In the genomic region with DNA sequence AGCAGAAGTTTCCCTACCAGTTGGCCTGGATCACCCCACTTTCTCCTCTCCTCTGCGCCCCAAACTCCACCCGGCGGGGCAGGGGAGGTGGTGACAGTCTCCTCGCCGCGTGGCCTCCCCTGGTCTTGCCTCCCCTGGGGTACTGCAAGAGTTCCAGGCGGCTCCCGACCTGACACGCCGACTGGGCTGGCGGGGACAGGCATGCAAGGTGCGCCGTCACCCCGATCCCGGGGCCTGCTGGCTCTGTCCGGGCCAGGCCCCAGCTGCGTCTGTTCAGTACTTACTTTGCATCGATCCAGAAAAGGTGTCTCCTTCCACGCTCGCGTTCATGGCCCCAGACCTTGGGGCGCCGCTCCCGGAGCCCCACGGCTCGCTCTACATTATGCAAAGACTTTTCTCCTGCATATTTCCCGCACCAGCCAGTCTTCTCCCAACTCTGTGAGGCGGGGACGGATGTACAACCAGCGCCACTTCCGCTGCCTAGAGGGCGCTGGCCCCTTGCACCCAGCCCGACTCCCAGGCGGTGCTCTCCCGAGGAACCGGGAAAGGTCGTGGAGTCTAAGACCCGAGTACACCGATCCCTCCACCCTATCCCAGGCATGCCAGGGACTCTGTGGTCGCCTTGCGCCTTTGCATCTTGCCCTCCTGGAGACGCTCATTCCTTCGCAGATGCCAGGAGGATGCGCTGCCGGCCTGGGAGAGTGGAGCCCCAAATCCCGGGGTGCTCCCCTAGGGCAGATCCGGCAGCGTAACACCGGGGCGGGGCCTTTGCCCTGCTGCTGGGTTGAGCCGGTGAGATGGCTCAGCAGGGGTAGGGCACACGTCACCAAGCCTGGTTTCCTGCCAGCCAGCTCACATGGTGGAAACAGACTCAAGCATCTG, we compare ENCODE assay signal across 8 mouse cellular contexts. TPM values are rescaled to one million over a fixed set of nuclear protein-coding genes. Genes with fewer than 3 reads are reported as not detected.
DNase-seq lines count a peak whose midpoint lies in the region; ATAC-seq lines count a peak whose summit lies in the region.

A gene (minus strand): TSS at position 753 of the 882 bp plus-strand sequence.

- DNase-seq in CD4-positive helper T cell, adult 2 months (ENCODE audit: low read depth, low spot score): peak; percentile 94
- peak; percentile 88 for DNase-seq in fibroblast of lung, adult 2 months (ENCODE audit: low read depth)
- DNase-seq in kidney, postnatal 14 days: peak; percentile 92
- DNase-seq in liver, embryonic 13.5 days: peak; percentile 84
- peak; percentile 86 for DNase-seq in neural tube, embryonic 10.5 days (ENCODE audit: extremely low spot score, low spot score)

- peak within 1 kb of the TSS; percentile 98 for H3K9ac ChIP-seq in heart, embryonic 14.5 days (ENCODE audit: low read length)
- peak within 1 kb of the TSS; percentile 88 for H3K9ac ChIP-seq in liver, embryonic 13.5 days
- H3K9ac ChIP-seq in stomach, embryonic 16.5 days (ENCODE audit: low read length): peak within 1 kb of the TSS; percentile 94

- H3K27ac ChIP-seq in brown adipose tissue, adult 24 weeks (replicated peaks; ENCODE audit: low read depth, low read length): peak within 1 kb of the TSS; percentile 89
- peak within 1 kb of the TSS; percentile 92 to 98 for H3K27ac ChIP-seq in heart, embryonic 14.5 days (replicated peaks in 1 of 2; ENCODE audit: control insufficient read depth in 1 of 2, insufficient read depth in 1 of 2, low read depth in 2 of 2, low read length in 2 of 2)
- H3K27ac ChIP-seq in liver, embryonic 13.5 days: peak within 1 kb of the TSS; percentile 73
- H3K27ac ChIP-seq in stomach, embryonic 16.5 days (ENCODE audit: low read length): peak within 1 kb of the TSS; percentile 96

- H3K4me2 ChIP-seq in heart, embryonic 14.5 days (ENCODE audit: low read length): peak within 1 kb of the TSS; percentile 96
- peak within 1 kb of the TSS; percentile 91 for H3K4me2 ChIP-seq in liver, embryonic 13.5 days
- H3K4me2 ChIP-seq in stomach, embryonic 16.5 days (ENCODE audit: low read depth, low read length): peak within 1 kb of the TSS; percentile 79

- H3K9me3 ChIP-seq in heart, embryonic 14.5 days (ENCODE audit: control insufficient read depth, low read length): no peaks in the 10 kb centered on the region
- H3K9me3 ChIP-seq in liver, embryonic 13.5 days (replicated peaks): no peaks in the 10 kb centered on the region
- no peaks in the 10 kb centered on the region for H3K9me3 ChIP-seq in stomach, embryonic 16.5 days (replicated peaks; ENCODE audit: control insufficient read depth, low read length)

- peak within 1 kb of the TSS; percentile 95 for H3K4me3 ChIP-seq in brown adipose tissue, adult 24 weeks (ENCODE audit: insufficient read depth, low read depth, low read length)
- H3K4me3 ChIP-seq in heart, embryonic 14.5 days (ENCODE audit: control insufficient read depth in 1 of 2, insufficient read depth in 1 of 2, low read depth in 1 of 2, low read length in 2 of 2): peak within 1 kb of the TSS; percentile 95 to 96
- peak within 1 kb of the TSS; percentile 86 for H3K4me3 ChIP-seq in liver, embryonic 13.5 days (replicated peaks)
- H3K4me3 ChIP-seq in stomach, embryonic 16.5 days (replicated peaks; ENCODE audit: low read length): peak within 1 kb of the TSS; percentile 71

- H3K36me3 ChIP-seq in heart, embryonic 14.5 days (ENCODE audit: control insufficient read depth, insufficient read depth, low read length): peaks cover 18% of the 10 kb centered on the region
- H3K36me3 ChIP-seq in liver, embryonic 13.5 days: peaks cover 22% of the 10 kb centered on the region
- peaks cover 5% of the 10 kb centered on the region; the same call in 1 of the 2 replicates for H3K36me3 ChIP-seq in stomach, embryonic 16.5 days (ENCODE audit: control insufficient read depth, insufficient read depth, low read length)

- H3K4me1 ChIP-seq in brown adipose tissue, adult 24 weeks (ENCODE audit: control insufficient read depth, insufficient read depth, insufficient read length, low read length): peaks cover 5% of the 10 kb centered on the region
- peaks cover 7 to 18% of the 10 kb centered on the region in 2 experiments for H3K4me1 ChIP-seq in heart, embryonic 14.5 days (ENCODE audit: control insufficient read depth in 2 of 2, insufficient read depth in 2 of 2, low read length in 2 of 2)
- H3K4me1 ChIP-seq in liver, embryonic 13.5 days (replicated peaks): peaks cover 22% of the 10 kb centered on the region
- H3K4me1 ChIP-seq in stomach, embryonic 16.5 days (ENCODE audit: control insufficient read depth, insufficient read depth, low read length): peaks cover 14% of the 10 kb centered on the region

- WGBS in heart, embryonic 14.5 days: under 1% methylated on average over 52 of the region's 52 CpGs
- WGBS in liver, embryonic 13.5 days (ENCODE audit: insufficient replicate concordance): under 1% methylated on average over 52 of the region's 52 CpGs
- WGBS in stomach, embryonic 16.5 days: under 1% methylated on average over 52 of the region's 52 CpGs

- ATAC-seq in heart, embryonic 14.5 days (ENCODE audit: insufficient number of reproducible peaks, insufficient read depth, low FRiP score, low read depth): peak; percentile 86
- ATAC-seq in liver, embryonic 13.5 days (ENCODE audit: low read depth): peak; percentile 92
- peak; percentile 89 for ATAC-seq in stomach, embryonic 16.5 days (ENCODE audit: insufficient read depth, low FRiP score)

- no peaks in the 10 kb centered on the region for H3K27me3 ChIP-seq in heart, embryonic 14.5 days (ENCODE audit: control insufficient read depth, insufficient read depth, low read length)
- no peaks in the 10 kb centered on the region for H3K27me3 ChIP-seq in liver, embryonic 13.5 days
- no peaks in the 10 kb centered on the region for H3K27me3 ChIP-seq in stomach, embryonic 16.5 days (ENCODE audit: control insufficient read depth, insufficient read depth, low read length)

RNA-seq across cellular contexts. Expression of the gene that starts here (rescaled TPM):
- polyA plus RNA-seq in brown adipose tissue, adult 24 weeks (2012; ENCODE audit: insufficient read depth, insufficient read length, missing spikeins): 4.2 and 5.8 TPM in 2 replicates
- 15.3 and 15.7 TPM in 2 replicates for polyA plus RNA-seq in heart, embryonic 14.5 days (2014; fragmentation: Nextera tagmentation; extraction: Ambion mirVana)
- polyA plus RNA-seq in liver, embryonic 13.5 days (2015; fragmentation: Nextera tagmentation; extraction: Ambion mirVana): 12.0 and 13.7 TPM in 2 replicates
- 35.6 and 37.9 TPM in 2 replicates for polyA plus RNA-seq in stomach, embryonic 16.5 days (2015; fragmentation: Nextera tagmentation; extraction: Ambion mirVana)

Comparison
In these comparisons a context has a peak if more than half of its experiments do, and no peak if none do; other contexts are left out.
1. Peak in every context shown above with its lines: DNase-seq, ATAC-seq, H3K4me3 ChIP-seq and H3K27ac ChIP-seq.